Mouse (Mus musculus) cortical plate, adult 2 months (tissue): ENCODE measurements at regions not wholly inside any gene's neighbourhood (a gene's known extent, or its start where the extent isn't known, plus 50 kb on each side); places are given as distances from the start of the nearest gene placed in this dataset.

Source experiments
- CTCF ChIP-seq: fragments of 200-500 bp; IDR thresholded peaks from 2 replicates; pipeline ENCODE4 v1.5.1; 2011; ENCODE audit warnings: mild to moderate bottlenecking, control low read depth, low read length; ENCODE audit not compliant: insufficient read depth; ENCODE audit errors: extremely low read depth
- POLR2A ChIP-seq: fragments of 200-500 bp; IDR thresholded peaks from 2 replicates; pipeline ENCODE4 v1.6.1; 2011; ENCODE audit warnings: mild to moderate bottlenecking, low read length, control low read depth; ENCODE audit not compliant: insufficient read depth; ENCODE audit errors: extremely low read depth

GRCm38 (mm10) chr10:17434098-17434497 is 288.9 kb upstream of the Cited2 start:
- TF ChIP-seq POLR2A (no peak), CTCF (no peak)
